Mouse (Mus musculus) embryonic facial prominence, embryonic 15.5 days (tissue): Measurements from ENCODE around the gene Retreg1. TPM values are rescaled to one million over a fixed set of nuclear protein-coding genes. Genes with fewer than 3 reads are reported as not detected.
A peak's percentile ranks its signal among the peaks of the same experiment; 100 is the strongest.

ENCODE experiments used
- ATAC-seq: fragments of 200-750 bp; cut with Nextera tagmentation; 2 replicates; pipeline ENCODE4 v1.8.0; 2017; ENCODE audit warnings: low read depth, moderate TSS enrichment; ENCODE audit not compliant: insufficient number of reproducible peaks, low FRiP score, low TSS enrichment
- H3K27ac ChIP-seq: fragments of 300-500 bp; sonication (generic); replicated peaks from 2 replicates; pipeline ENCODE4 v1.5.1; 2015; ENCODE audit warnings: mild to moderate bottlenecking, inconsistent platforms
- H3K27me3 ChIP-seq: fragments of 300-500 bp; sonication (generic); 2 replicates; pipeline ENCODE4 v1.6.1; 2015; ENCODE audit warnings: inconsistent platforms
- H3K36me3 ChIP-seq: fragments of 300-500 bp; sonication (generic); 2 replicates; pipeline ENCODE4 v1.6.1; 2015; ENCODE audit warnings: mild to moderate bottlenecking, inconsistent platforms
- H3K4me1 ChIP-seq: fragments of 300-500 bp; sonication (generic); 2 replicates; pipeline ENCODE4 v1.6.1; 2015; ENCODE audit warnings: inconsistent platforms
- H3K4me2 ChIP-seq: fragments of 300-500 bp; sonication (generic); replicated peaks from 2 replicates; pipeline ENCODE4 v1.6.1; 2015; ENCODE audit warnings: mild to moderate bottlenecking, inconsistent platforms
- H3K4me3 ChIP-seq: fragments of 300-500 bp; sonication (generic); replicated peaks from 2 replicates; pipeline ENCODE4 v1.5.1; 2015; ENCODE audit warnings: mild to moderate bottlenecking, inconsistent platforms
- H3K9ac ChIP-seq: fragments of 300-500 bp; sonication (generic); 2 replicates; pipeline ENCODE4 v1.6.1; 2015; ENCODE audit warnings: inconsistent platforms
- H3K9me3 ChIP-seq: fragments of 300-500 bp; sonication (generic); replicated peaks from 2 replicates; pipeline ENCODE4 v1.6.1; 2016; ENCODE audit warnings: inconsistent platforms
- WGBS: fragments of 180-500 bp; shearing (Covaris S2); methylation state at CpG from one replicate; pipeline ENCODE4 v1.1.7; 2015; 5-methylcytosine and 5-hydroxymethylcytosine counted together
- polyA plus RNA-seq: library from polyadenylated mRNA; unstranded; fragments of >200 nt; fragmentation: Nextera tagmentation; extraction: Ambion mirVana; gene quantifications from 2 replicates; pipeline ENCODE4 v1.2.1, GENCODE M21; 2015

Gene Retreg1
- polyA plus RNA-seq, 1 experiment from 2014 or later = 14.6 TPM

DNA sequence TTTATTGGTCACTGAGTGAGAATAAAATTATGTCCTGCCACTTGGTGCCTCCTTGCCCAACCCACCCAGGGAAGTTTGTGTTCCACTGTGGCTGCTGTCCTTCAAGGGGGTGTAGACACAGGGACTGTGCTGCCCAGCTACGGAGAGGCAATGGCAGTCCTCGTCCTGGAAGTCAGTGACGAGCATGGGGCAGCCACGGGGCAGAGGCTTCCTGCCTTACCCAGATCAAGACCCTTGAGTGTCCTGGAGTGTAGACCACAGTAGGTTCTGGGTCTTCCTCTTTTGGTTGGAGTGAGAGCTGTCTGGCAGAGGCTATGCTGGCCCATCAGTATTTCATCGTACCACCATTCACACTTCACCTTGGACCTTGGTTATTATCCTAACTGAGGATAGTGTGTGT, 37.2 kb downstream of the Retreg1 start:
- Histone ChIP-seq H3K36me3 (no peaks in the 10 kb centered on the region), H3K4me1 (peaks cover 23% of the 10 kb centered on the region), H3K4me3 (no peak overlapping the region), H3K9ac (no peak overlapping the region), H3K4me2 (no peak overlapping the region), H3K27me3 (no peaks in the 10 kb centered on the region), H3K27ac (no peak overlapping the region), H3K9me3 (no peaks in the 10 kb centered on the region)
- 77% methylated on average over 5 of the region's 5 CpGs for WGBS
- no peak for ATAC-seq

DNA sequence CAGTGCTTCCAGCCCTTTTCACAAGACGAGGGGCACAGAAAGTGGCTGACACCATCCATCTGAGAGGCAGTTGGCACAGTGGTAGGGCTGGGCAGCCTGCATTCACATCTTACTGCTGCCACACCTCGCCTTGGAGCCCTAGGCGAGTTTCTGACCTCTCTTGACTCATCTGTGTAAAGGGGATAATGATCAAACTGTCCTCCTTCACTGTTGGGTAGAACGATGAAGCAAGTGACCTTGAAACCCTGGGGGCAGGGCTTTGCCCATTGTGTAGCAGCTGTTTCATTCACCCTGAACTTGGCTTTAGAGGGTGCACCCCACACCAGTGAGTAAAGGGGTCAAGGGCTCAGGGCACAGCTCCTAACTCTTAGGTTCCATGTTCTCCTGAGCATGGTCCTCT, 39.0 kb downstream of the Retreg1 start:
- no peak overlapping the region for H3K27ac ChIP-seq
- H3K4me2 ChIP-seq = no peak overlapping the region
- no peak overlapping the region for H3K9ac ChIP-seq
- H3K36me3 ChIP-seq = no peaks in the 10 kb centered on the region
- no peaks in the 10 kb centered on the region for H3K27me3 ChIP-seq
- no peaks in the 10 kb centered on the region for H3K9me3 ChIP-seq
- peaks cover 16% of the 10 kb centered on the region for H3K4me1 ChIP-seq
- H3K4me3 ChIP-seq = no peak overlapping the region
- ATAC-seq = no peak
- 74% methylated on average over 4 of the region's 4 CpGs for WGBS

DNA sequence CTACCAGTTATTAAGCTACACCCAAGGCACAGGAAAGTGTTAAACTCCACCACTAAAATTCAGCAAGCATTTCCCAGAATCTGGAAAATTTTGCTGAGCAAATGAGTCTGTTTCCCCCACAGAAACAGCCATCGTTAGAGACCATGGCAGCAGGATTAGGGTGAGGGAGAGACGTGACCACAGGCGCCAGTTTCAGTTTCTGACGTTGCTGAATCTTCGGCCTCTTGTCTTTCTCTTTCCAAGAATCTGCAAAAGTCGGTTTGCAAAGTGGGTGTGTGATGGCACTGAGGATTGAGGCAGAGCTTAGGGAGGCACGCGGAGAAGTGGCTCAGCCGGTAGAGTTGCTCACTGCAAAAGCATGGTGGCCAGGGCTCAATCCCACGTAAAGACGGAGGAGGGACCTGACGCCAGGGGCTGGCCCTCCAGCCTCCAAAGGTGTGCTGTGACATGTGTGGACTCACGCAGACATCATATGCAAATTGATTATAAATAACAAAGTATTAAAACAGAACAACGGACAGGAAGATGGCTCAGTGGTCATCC, 41.5 kb downstream of the Retreg1 start:
- no peaks in the 10 kb centered on the region for H3K36me3 ChIP-seq
- no peak overlapping the region for H3K4me2 ChIP-seq
- H3K9me3 ChIP-seq = no peaks in the 10 kb centered on the region
- no peak overlapping the region for H3K9ac ChIP-seq
- 0 out of 2 replicates have a peak overlapping the region, but pooled peaks have one; percentile 51 for H3K27ac ChIP-seq
- 67% methylated on average over 14 of the region's 14 CpGs for WGBS
- no peaks in the 10 kb centered on the region for H3K27me3 ChIP-seq
- 0 out of 2 replicates have a peak, but pooled peaks cover 6% of the 10 kb centered on the region for H3K4me1 ChIP-seq
- H3K4me3 ChIP-seq = no peak overlapping the region
- ATAC-seq = 0 out of 2 replicates have a peak, but pooled peaks have one; percentile 47

DNA sequence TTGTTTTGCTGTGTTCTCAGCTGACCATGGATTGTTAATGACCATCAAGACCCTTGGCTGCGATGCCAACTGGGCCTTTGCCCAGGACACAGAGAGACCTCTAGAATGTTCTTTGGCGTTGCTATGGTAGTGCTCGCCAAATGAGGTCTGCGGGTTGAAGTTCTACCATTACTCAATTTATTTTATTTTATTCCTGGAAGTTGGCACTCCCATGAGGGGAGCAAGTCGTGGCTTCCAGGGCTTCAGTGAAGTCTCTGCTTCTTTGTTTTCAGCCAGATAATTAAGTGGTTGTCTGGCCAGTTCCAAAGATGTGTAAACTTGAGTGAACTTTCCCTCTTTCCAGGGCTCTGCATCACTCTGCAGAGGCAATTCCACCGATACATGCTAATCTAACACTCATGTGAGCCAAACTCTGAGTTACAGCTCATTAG, 43.6 kb downstream of the Retreg1 start:
- Histone ChIP-seq H3K4me2 (no peak overlapping the region), H3K9me3 (no peaks in the 10 kb centered on the region), H3K27ac (no peak overlapping the region), H3K4me1 (0 out of 2 replicates have a peak, but pooled peaks cover 9% of the 10 kb centered on the region), H3K9ac (no peak overlapping the region), H3K27me3 (no peaks in the 10 kb centered on the region), H3K4me3 (no peak overlapping the region), H3K36me3 (no peaks in the 10 kb centered on the region)
- 81% methylated on average over 6 of the region's 6 CpGs for WGBS
- no peak for ATAC-seq

DNA sequence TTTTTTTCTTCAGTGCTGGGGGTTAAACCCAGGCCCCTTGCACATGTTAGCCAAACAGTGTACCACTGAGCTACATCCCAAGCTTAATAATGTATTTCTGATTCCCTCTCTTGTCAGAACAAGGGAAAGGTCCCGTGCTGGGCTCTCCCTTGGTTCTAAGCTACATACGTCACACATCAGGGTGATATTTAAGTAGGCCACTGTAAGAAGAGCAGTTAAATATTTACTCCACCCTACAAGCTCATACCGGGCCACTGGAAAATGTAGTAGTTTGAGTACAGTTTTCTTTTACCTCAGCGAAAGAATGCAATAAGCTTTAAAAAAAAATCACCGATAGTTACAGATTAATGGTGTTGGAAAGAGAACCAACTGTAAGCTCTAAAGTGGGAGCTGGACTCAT, 46.9 kb downstream of the Retreg1 start:
- Histone ChIP-seq H3K4me1 (0 out of 2 replicates have a peak, but pooled peaks cover 4% of the 10 kb centered on the region), H3K4me3 (no peak overlapping the region), H3K9ac (no peak overlapping the region), H3K27me3 (no peaks in the 10 kb centered on the region), H3K27ac (no peak overlapping the region), H3K4me2 (no peak overlapping the region), H3K36me3 (no peaks in the 10 kb centered on the region), H3K9me3 (no peaks in the 10 kb centered on the region)
- 90% methylated on average over 5 of the region's 5 CpGs for WGBS
- no peak for ATAC-seq

DNA sequence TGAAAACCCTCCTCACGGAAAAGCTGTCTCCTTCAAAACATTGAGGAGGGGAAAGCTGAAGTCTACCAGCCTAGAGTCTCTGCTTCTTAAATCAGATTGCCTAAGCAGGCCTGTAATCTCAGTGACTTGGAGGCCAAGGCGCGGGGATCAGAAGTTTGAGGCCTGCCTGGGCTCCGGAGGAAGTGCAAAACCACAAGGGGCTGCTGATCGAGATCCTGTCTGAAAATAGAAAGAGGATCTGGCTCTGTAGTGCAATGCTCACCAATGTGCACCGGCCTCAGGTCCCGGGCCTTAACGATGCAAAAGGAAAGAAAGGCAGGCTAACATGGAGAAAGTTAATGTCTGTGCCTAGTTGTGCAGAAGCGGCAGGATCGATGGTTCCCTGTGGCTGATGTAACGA, 48.6 kb downstream of the Retreg1 start:
- Histone ChIP-seq H3K27ac (no peak overlapping the region), H3K9ac (no peak overlapping the region), H3K4me3 (no peak overlapping the region), H3K4me1 (0 out of 2 replicates have a peak, but pooled peaks cover 4% of the 10 kb centered on the region), H3K36me3 (no peaks in the 10 kb centered on the region), H3K4me2 (no peak overlapping the region), H3K9me3 (no peaks in the 10 kb centered on the region), H3K27me3 (no peaks in the 10 kb centered on the region)
- no peak for ATAC-seq
- 70% methylated on average over 11 of the region's 11 CpGs for WGBS

DNA sequence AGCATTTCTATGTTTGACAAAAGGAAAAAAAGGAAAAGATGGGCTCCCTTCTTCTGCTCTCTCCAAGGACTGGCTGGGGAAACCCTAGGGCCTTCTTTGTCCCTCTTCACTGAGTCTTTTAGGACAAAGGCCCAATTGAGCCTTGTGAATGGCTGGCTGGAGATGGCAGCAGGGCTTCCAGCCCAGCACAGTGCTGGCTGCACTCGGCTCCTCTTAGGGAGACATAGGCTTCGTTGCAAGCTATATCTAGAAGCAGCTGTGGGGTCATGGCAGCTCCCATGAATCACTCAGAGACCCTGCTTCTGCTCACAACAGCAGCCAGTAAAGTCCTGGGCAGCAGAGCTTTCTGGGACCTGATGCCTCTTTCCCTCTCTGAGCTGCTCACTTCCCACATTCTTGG, 50.3 kb downstream of the Retreg1 start:
- Histone ChIP-seq H3K36me3 (no peaks in the 10 kb centered on the region), H3K9ac (no peak overlapping the region), H3K4me3 (no peak overlapping the region), H3K4me2 (no peak overlapping the region), H3K9me3 (no peaks in the 10 kb centered on the region), H3K4me1 (0 out of 2 replicates have a peak, but pooled peaks cover 4% of the 10 kb centered on the region), H3K27ac (no peak overlapping the region), H3K27me3 (no peaks in the 10 kb centered on the region)
- no peak for ATAC-seq
- WGBS = 50% methylated on average over 2 of the region's 2 CpGs

DNA sequence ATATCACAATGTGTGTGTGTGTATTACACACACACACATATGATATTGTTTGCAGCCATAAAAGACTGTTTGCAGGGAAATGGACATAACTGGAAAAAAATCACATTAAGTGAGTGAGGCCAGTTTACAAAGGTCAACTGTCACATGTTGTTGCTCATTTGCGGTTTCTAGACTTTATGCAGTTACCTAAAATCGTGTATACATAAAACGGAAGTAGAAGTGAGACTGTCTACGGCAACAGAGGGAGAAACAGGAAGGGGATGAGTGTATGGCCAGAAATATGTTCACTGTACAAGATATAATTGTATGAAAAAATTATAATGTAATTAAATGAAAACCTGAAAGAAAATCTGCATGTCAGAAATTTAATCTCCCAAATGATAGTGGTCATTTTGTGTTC, 53.8 kb downstream of the Retreg1 start:
- Histone ChIP-seq H3K9me3 (no peaks in the 10 kb centered on the region), H3K27me3 (no peaks in the 10 kb centered on the region), H3K4me2 (no peak overlapping the region), H3K4me1 (no peaks in the 10 kb centered on the region), H3K36me3 (no peaks in the 10 kb centered on the region), H3K4me3 (no peak overlapping the region), H3K9ac (no peak overlapping the region), H3K27ac (no peak overlapping the region)
- 83% methylated on average over 4 of the region's 4 CpGs for WGBS
- no peak for ATAC-seq

DNA sequence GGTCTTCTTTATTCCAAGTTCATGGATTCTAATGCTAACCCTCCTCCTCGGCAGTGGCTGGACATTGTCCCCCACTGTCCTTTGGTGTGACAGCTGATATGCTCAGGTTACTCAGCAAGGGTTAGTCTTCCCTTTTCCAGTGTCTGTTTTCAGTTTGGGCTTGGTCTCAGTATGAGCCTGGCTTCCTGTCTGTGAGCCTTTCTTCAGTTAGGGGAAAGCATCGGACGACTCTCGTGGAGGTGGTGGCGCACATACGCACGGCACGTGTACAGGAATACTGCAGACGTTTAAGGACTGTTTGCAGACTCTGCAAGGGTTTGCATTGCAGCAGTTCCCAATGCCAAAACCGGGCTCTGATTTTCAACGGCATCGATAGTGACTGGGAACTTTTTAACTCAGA, 54.6 kb downstream of the Retreg1 start:
- no peak for ATAC-seq
- Histone ChIP-seq H3K36me3 (no peaks in the 10 kb centered on the region), H3K9ac (no peak overlapping the region), H3K27me3 (no peaks in the 10 kb centered on the region), H3K4me2 (no peak overlapping the region), H3K4me3 (no peak overlapping the region), H3K27ac (no peak overlapping the region), H3K4me1 (no peaks in the 10 kb centered on the region), H3K9me3 (no peaks in the 10 kb centered on the region)
- 43% methylated on average over 12 of the region's 12 CpGs for WGBS

DNA sequence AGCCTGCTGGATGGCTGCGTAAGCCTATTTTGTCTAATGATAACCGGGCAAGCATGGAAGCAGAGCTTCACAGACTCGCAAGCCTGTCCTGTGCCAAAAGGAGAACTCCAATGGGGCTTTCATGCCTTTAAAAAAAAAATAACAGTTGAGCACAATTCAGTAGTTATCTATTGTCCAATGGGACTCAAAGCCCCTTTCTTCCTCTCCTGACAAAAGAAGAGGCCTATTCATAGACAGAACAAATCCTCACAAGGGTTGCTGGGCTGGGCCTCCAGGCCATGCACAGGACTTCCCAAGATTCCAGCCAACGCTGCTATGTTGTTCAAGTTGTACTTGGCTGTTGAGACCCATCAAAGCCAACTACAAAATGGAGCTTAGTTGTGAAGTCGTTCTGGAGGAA, 56.0 kb downstream of the Retreg1 start:
- no peak overlapping the region for H3K9ac ChIP-seq
- no peak overlapping the region for H3K4me2 ChIP-seq
- no peaks in the 10 kb centered on the region for H3K27me3 ChIP-seq
- ATAC-seq = no peak
- 63% methylated on average over 5 of the region's 5 CpGs for WGBS
- no peak overlapping the region for H3K4me3 ChIP-seq
- H3K9me3 ChIP-seq = no peaks in the 10 kb centered on the region
- H3K4me1 ChIP-seq = no peaks in the 10 kb centered on the region
- no peak overlapping the region for H3K27ac ChIP-seq
- no peaks in the 10 kb centered on the region for H3K36me3 ChIP-seq

DNA sequence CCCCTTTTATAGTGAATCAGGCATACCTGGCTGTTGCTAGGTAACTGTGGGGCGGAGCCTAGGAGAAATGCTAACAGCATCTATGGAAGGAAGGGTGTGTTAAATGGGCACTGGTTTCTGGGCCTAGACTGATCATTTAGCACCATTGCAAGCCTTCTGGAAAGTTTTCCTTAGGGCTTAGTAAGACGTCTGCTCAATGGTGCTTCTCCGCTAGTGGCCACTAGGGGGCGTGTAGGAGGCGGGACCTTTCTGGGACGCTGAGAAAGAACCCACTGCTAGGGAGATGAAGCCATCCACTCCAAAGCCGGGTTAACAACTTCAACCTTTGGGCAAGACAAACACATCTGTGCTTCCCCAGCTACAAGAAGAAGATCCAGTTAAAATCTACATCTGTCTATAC, 57.6 kb downstream of the Retreg1 start:
- no peak for ATAC-seq
- H3K4me2 ChIP-seq = no peak overlapping the region
- H3K27ac ChIP-seq = no peak overlapping the region
- no peaks in the 10 kb centered on the region for H3K9me3 ChIP-seq
- no peaks in the 10 kb centered on the region for H3K4me1 ChIP-seq
- no peaks in the 10 kb centered on the region for H3K27me3 ChIP-seq
- no peak overlapping the region for H3K9ac ChIP-seq
- H3K4me3 ChIP-seq = no peak overlapping the region
- 7% methylated on average over 7 of the region's 7 CpGs for WGBS
- H3K36me3 ChIP-seq = no peaks in the 10 kb centered on the region

DNA sequence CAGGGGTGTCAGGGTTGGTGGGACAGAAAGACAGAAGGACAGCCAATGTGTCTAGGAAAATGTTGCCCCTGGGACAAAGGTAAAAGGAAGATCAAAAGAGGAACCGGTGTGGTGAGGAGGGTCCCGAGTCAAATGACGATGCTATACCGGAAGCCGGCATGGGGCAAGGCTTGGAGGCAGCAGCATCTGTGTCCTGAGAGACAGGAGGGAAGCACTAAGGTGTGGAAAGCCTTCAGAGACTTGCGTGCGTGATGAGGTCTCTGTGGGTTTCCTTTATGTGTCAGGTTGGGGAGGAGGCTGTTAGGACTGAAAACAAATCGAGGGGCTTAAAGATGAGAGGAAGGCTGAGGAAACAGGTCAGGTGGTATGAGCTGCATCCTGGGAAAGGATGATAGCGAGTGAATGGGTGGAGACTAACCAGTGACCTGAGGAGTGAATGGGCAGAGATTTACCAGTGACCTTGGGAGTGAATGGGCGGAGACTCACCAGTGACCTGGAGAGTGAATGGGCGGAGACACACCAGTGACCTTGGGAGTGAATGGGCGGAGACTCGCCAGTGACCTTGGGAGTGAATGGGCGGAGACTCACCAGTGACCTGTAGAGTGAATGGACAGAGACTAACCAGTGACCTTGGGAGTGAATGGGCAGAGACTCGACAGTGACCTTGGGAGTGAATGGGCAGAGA, 60.1 kb downstream of the Retreg1 start:
- H3K9ac ChIP-seq = no peak overlapping the region
- H3K36me3 ChIP-seq = no peaks in the 10 kb centered on the region
- 90% methylated on average over 15 of the region's 15 CpGs for WGBS
- no peak overlapping the region for H3K4me3 ChIP-seq
- no peak for ATAC-seq
- H3K27ac ChIP-seq = no peak overlapping the region
- H3K9me3 ChIP-seq = no peaks in the 10 kb centered on the region
- H3K4me1 ChIP-seq = no peaks in the 10 kb centered on the region
- no peak overlapping the region for H3K4me2 ChIP-seq
- H3K27me3 ChIP-seq = no peaks in the 10 kb centered on the region
